Mouse (Mus musculus): ENCODE measurements at regions not wholly inside any gene's neighbourhood (a gene's known extent, or its start where the extent isn't known, plus 50 kb on each side); places are given as distances from the start of the nearest gene placed in this dataset.

- no peak for DNase-seq (ENCODE audit: low spot score)
These were observed 645.4 kb upstream of the Gm10131 start for GRCm38 (mm10) chr8:34756916-34757315.

GRCm38 (mm10) chr8:34756171-34756570 lies 644.6 kb upstream of the Gm10131 start:
- DNase-seq (ENCODE audit: low spot score): no peak

GRCm38 (mm10) chr8:34755480-34755879 lies 643.9 kb upstream of the Gm10131 start:
- no peak for DNase-seq (ENCODE audit: low spot score)

GRCm38 (mm10) chr8:34753046-34753445 lies 641.5 kb upstream of the Gm10131 start:
- no peak for DNase-seq (ENCODE audit: low spot score)

GRCm38 (mm10) chr8:34748521-34748920 lies 637.0 kb upstream of the Gm10131 start:
- no peak for DNase-seq (ENCODE audit: low spot score)

- DNase-seq (ENCODE audit: low spot score): no peak
These were observed 634.2 kb upstream of the Gm10131 start for GRCm38 (mm10) chr8:34745706-34746105.

GRCm38 (mm10) chr8:34744682-34745081 lies 633.1 kb upstream of the Gm10131 start:
- DNase-seq (ENCODE audit: low spot score): no peak

- DNase-seq (ENCODE audit: low spot score): no peak
These were observed 632.6 kb upstream of the Gm10131 start for GRCm38 (mm10) chr8:34744179-34744578.

- DNase-seq (ENCODE audit: low spot score): no peak
These were observed 631.6 kb upstream of the Gm10131 start for GRCm38 (mm10) chr8:34743137-34743536.

GRCm38 (mm10) chr8:34740836-34741235 lies 629.3 kb upstream of the Gm10131 start:
- DNase-seq (ENCODE audit: low spot score): no peak

GRCm38 (mm10) chr8:34739836-34740804 lies 628.6 kb upstream of the Gm10131 start:
- DNase-seq (ENCODE audit: low spot score): no peak

GRCm38 (mm10) chr8:34736214-34736613 lies 624.7 kb upstream of the Gm10131 start:
- no peak for DNase-seq (ENCODE audit: low spot score)

- DNase-seq (ENCODE audit: low spot score): no peak
These were observed 623.5 kb upstream of the Gm10131 start for GRCm38 (mm10) chr8:34735006-34735405.

- DNase-seq (ENCODE audit: low spot score): no peak
These were observed 621.3 kb upstream of the Gm10131 start for GRCm38 (mm10) chr8:34732808-34733207.

GRCm38 (mm10) chr8:34732362-34732761 lies 620.8 kb upstream of the Gm10131 start:
- DNase-seq (ENCODE audit: low spot score): no peak

GRCm38 (mm10) chr8:34731096-34731999 lies 619.8 kb upstream of the Gm10131 start:
- DNase-seq (ENCODE audit: low spot score): no peak

GRCm38 (mm10) chr8:34729585-34729984 lies 618.0 kb upstream of the Gm10131 start:
- no peak for DNase-seq (ENCODE audit: low spot score)

GRCm38 (mm10) chr8:34727699-34728098 lies 616.2 kb upstream of the Gm10131 start:
- DNase-seq (ENCODE audit: low spot score): no peak

GRCm38 (mm10) chr8:34726145-34726767 lies 614.7 kb upstream of the Gm10131 start:
- DNase-seq (ENCODE audit: low spot score): no peak

- DNase-seq (ENCODE audit: low spot score): no peak
These were observed 614.0 kb upstream of the Gm10131 start for GRCm38 (mm10) chr8:34725546-34725945.

- DNase-seq (ENCODE audit: low spot score): no peak
These were observed 598.6 kb upstream of the Gm10131 start for GRCm38 (mm10) chr8:34709911-34710733.

All from spleen, adult 12 weeks (tissue).